In genomic region chr5:32849178-32849577, GRCm38 (mm10) we compare ENCODE assay signal across 25 mouse cellular contexts. TPM values are rescaled to one million over a fixed set of nuclear protein-coding genes. Genes with fewer than 3 reads are reported as not detected.
DNase-seq lines count a peak whose midpoint lies in the region; ATAC-seq lines count a peak whose summit lies in the region.
"Had no signal": no experiment of that assay in that cellular context is flagged by ENCODE, and none has a peak within 500 bp of the region (broad histone marks: within the 10 kb centered on the region; RNA-seq: fewer than 3 reads in every experiment).

No protein-coding gene starts in this region.

- peak; percentile 69 for DNase-seq in c-Kit-positive CD71-positive TER-119-negative erythroid progenitor cells, embryonic 14.5 days (ENCODE audit: low read depth)
- no peak for DNase-seq in hindbrain, embryonic 11.5 days (ENCODE audit: low spot score)
- DNase-seq in adrenal gland, adult (ENCODE audit: inconsistent age in 2 of 2, low spot score in 1 of 2) = no peak
- no peak for DNase-seq in adipocyte (ENCODE audit: low spot score)
- DNase-seq: adrenal gland, adult 8-10 months; adrenal gland, postnatal 36 days; cerebellum, adult 11-12 months; cerebellum, adult 9-10 months; cerebellum, postnatal 25 days; gastrocnemius, postnatal 14 days; heart, adult 2 months; heart, postnatal 14 days had no signal

- H3K27ac ChIP-seq in liver, embryonic 12.5 days = 0 out of 2 replicates have a peak overlapping the region, but pooled peaks have one; percentile 48
- no peak overlapping the region for H3K27ac ChIP-seq in liver, embryonic 16.5 days (ENCODE audit: low read length)
- no peak overlapping the region for H3K27ac ChIP-seq in hindbrain, embryonic 11.5 days (ENCODE audit: low read depth, low read length)
- no peak overlapping the region for H3K27ac ChIP-seq in kidney, embryonic 15.5 days
- H3K27ac ChIP-seq: embryonic facial prominence, embryonic 12.5 days; heart, adult 2 months; heart, embryonic 15.5 days; hindbrain, embryonic 14.5 days had no signal

- WGBS in liver, embryonic 12.5 days (ENCODE audit: insufficient replicate concordance) = 46% methylated on average over 3 of the region's 3 CpGs
- 39% methylated on average over 3 of the region's 3 CpGs for WGBS in liver, embryonic 16.5 days (ENCODE audit: insufficient replicate concordance)
- WGBS in hindbrain, embryonic 11.5 days = 97% methylated on average over 3 of the region's 3 CpGs
- WGBS in kidney, embryonic 15.5 days = 97% methylated on average over 3 of the region's 3 CpGs

- no peak overlapping the region for H3K9ac ChIP-seq in liver, embryonic 12.5 days
- no peak overlapping the region for H3K9ac ChIP-seq in liver, embryonic 16.5 days (ENCODE audit: low read depth, low read length)
- no peak overlapping the region for H3K9ac ChIP-seq in hindbrain, embryonic 11.5 days (ENCODE audit: low read depth, low read length)
- H3K9ac ChIP-seq in kidney, embryonic 15.5 days = no peak overlapping the region
- H3K9ac ChIP-seq: embryonic facial prominence, embryonic 12.5 days; heart, embryonic 15.5 days; hindbrain, embryonic 14.5 days had no signal

- H3K4me3 ChIP-seq in liver, embryonic 12.5 days = no peak overlapping the region
- no peak overlapping the region for H3K4me3 ChIP-seq in liver, embryonic 16.5 days (ENCODE audit: low read depth, low read length)
- H3K4me3 ChIP-seq in hindbrain, embryonic 11.5 days (ENCODE audit: low read depth, low read length) = no peak overlapping the region
- H3K4me3 ChIP-seq in kidney, embryonic 15.5 days (replicated peaks) = no peak overlapping the region
- H3K4me3 ChIP-seq: embryonic facial prominence, embryonic 12.5 days; heart, adult 2 months; heart, embryonic 15.5 days had no signal

- H3K4me1 ChIP-seq in liver, embryonic 12.5 days = peaks cover 44% of the 10 kb centered on the region
- H3K4me1 ChIP-seq in liver, embryonic 16.5 days (ENCODE audit: control insufficient read depth, low read depth, low read length) = peaks cover 28% of the 10 kb centered on the region
- H3K4me1 ChIP-seq in hindbrain, embryonic 11.5 days (replicated peaks; ENCODE audit: control insufficient read depth, insufficient read depth, low read length) = peaks cover 2% of the 10 kb centered on the region; the same call in 1 of the 2 replicates
- H3K4me1 ChIP-seq in kidney, embryonic 15.5 days = peaks cover 27% of the 10 kb centered on the region

- H3K27me3 ChIP-seq in liver, embryonic 12.5 days (replicated peaks) = no peaks in the 10 kb centered on the region
- H3K27me3 ChIP-seq in liver, embryonic 16.5 days (ENCODE audit: control insufficient read depth, insufficient read depth, low read depth, low read length) = no peaks in the 10 kb centered on the region
- no peaks in the 10 kb centered on the region for H3K27me3 ChIP-seq in hindbrain, embryonic 11.5 days (ENCODE audit: control insufficient read depth, insufficient read depth, low read length)
- H3K27me3 ChIP-seq in kidney, embryonic 15.5 days = no peaks in the 10 kb centered on the region
- H3K27me3 ChIP-seq: embryonic facial prominence, embryonic 12.5 days; heart, embryonic 15.5 days; Patski had no signal

- 0 out of 2 replicates have a peak, but pooled peaks cover 2% of the 10 kb centered on the region for H3K9me3 ChIP-seq in liver, embryonic 12.5 days (replicated peaks)
- H3K9me3 ChIP-seq in liver, embryonic 16.5 days (replicated peaks; ENCODE audit: control insufficient read depth, low read length) = no peaks in the 10 kb centered on the region
- H3K9me3 ChIP-seq in hindbrain, embryonic 11.5 days (ENCODE audit: control insufficient read depth, low read length) = no peaks in the 10 kb centered on the region
- no peaks in the 10 kb centered on the region for H3K9me3 ChIP-seq in kidney, embryonic 15.5 days (replicated peaks)
- H3K9me3 ChIP-seq: embryonic facial prominence, embryonic 12.5 days; heart, embryonic 15.5 days had no signal

- peak; percentile 61; the same call in 1 of the 2 replicates for ATAC-seq in liver, embryonic 12.5 days
- ATAC-seq in liver, embryonic 16.5 days (ENCODE audit: low read depth) = peak; percentile 46
- no peak for ATAC-seq in hindbrain, embryonic 11.5 days (ENCODE audit: low FRiP score)
- ATAC-seq in kidney, embryonic 15.5 days (replicated peaks; ENCODE audit: low FRiP score) = no peak
- ATAC-seq: activated CD4-positive, CD25-positive, alpha-beta regulatory T cell, adult 4 months; forebrain, embryonic 16.5 days; Patski had no signal

- H3K4me2 ChIP-seq in liver, embryonic 12.5 days = 0 out of 2 replicates have a peak overlapping the region, but pooled peaks have one; percentile 7
- H3K4me2 ChIP-seq in liver, embryonic 16.5 days (ENCODE audit: low read depth, low read length) = no peak overlapping the region
- H3K4me2 ChIP-seq in hindbrain, embryonic 11.5 days (replicated peaks; ENCODE audit: low read depth, low read length) = no peak overlapping the region
- H3K4me2 ChIP-seq in kidney, embryonic 15.5 days = no peak overlapping the region
- H3K4me2 ChIP-seq: embryonic facial prominence, embryonic 12.5 days; heart, embryonic 11.5 days; heart, embryonic 15.5 days; hindbrain, embryonic 14.5 days had no signal

- peaks cover 66% of the 10 kb centered on the region for H3K36me3 ChIP-seq in liver, embryonic 12.5 days
- H3K36me3 ChIP-seq in liver, embryonic 16.5 days (ENCODE audit: control insufficient read depth, insufficient read depth) = peaks cover 7% of the 10 kb centered on the region; the same call in 1 of the 2 replicates
- H3K36me3 ChIP-seq in hindbrain, embryonic 11.5 days (ENCODE audit: control insufficient read depth, insufficient read depth, low read length) = no peaks in the 10 kb centered on the region
- H3K36me3 ChIP-seq in kidney, embryonic 15.5 days = peaks cover 41% of the 10 kb centered on the region

RNA-seq across cellular contexts. Expression of gene Prr14l, which starts 4.9 kb away (rescaled TPM):
- 15.0 and 15.3 TPM in 2 replicates for polyA plus RNA-seq in liver, embryonic 12.5 days (2016; fragmentation: Nextera tagmentation; extraction: Ambion mirVana)
- polyA plus RNA-seq in liver, embryonic 16.5 days (2015; fragmentation: Nextera tagmentation; extraction: Ambion mirVana) = 6.2 and 8.0 TPM in 2 replicates
- polyA plus RNA-seq in hindbrain, embryonic 11.5 days (2014; fragmentation: Nextera tagmentation; extraction: Ambion mirVana) = 14.7 and 20.0 TPM in 2 replicates
- 17.7 and 19.5 TPM in 2 replicates for polyA plus RNA-seq in kidney, embryonic 15.5 days (2015; fragmentation: Nextera tagmentation; extraction: Ambion mirVana)

RNA-seq across cellular contexts. Expression of gene Depdc5, which starts 14.3 kb away (rescaled TPM):
- polyA plus RNA-seq in liver, embryonic 12.5 days (2016; fragmentation: Nextera tagmentation; extraction: Ambion mirVana) = 14.3 and 14.4 TPM in 2 replicates
- 8.0 and 8.6 TPM in 2 replicates for polyA plus RNA-seq in liver, embryonic 16.5 days (2015; fragmentation: Nextera tagmentation; extraction: Ambion mirVana)
- 28.7 and 34.4 TPM in 2 replicates for polyA plus RNA-seq in hindbrain, embryonic 11.5 days (2014; fragmentation: Nextera tagmentation; extraction: Ambion mirVana)
- 20.5 and 24.0 TPM in 2 replicates for polyA plus RNA-seq in kidney, embryonic 15.5 days (2015; fragmentation: Nextera tagmentation; extraction: Ambion mirVana)

RNA-seq across cellular contexts. Expression of gene Gm20671, which starts 22.3 kb away (rescaled TPM):
- not detected in 2 replicates for polyA plus RNA-seq in liver, embryonic 12.5 days (2016; fragmentation: Nextera tagmentation; extraction: Ambion mirVana)
- not detected in 2 replicates for polyA plus RNA-seq in liver, embryonic 16.5 days (2015; fragmentation: Nextera tagmentation; extraction: Ambion mirVana)
- not detected in 2 replicates for polyA plus RNA-seq in hindbrain, embryonic 11.5 days (2014; fragmentation: Nextera tagmentation; extraction: Ambion mirVana)
- not detected in 2 replicates for polyA plus RNA-seq in kidney, embryonic 15.5 days (2015; fragmentation: Nextera tagmentation; extraction: Ambion mirVana)
- polyA plus RNA-seq: activated CD4-positive, CD25-positive, alpha-beta regulatory T cell, adult 4 months; cortical plate, adult 2 months; embryonic facial prominence, embryonic 12.5 days; forebrain, embryonic 11.5 days; forebrain, embryonic 16.5 days; frontal cortex, adult 2 months; heart, embryonic 11.5 days; heart, embryonic 15.5 days; hindbrain, embryonic 14.5 days; Patski had no signal

Comparison
In these comparisons a context has a peak if more than half of its experiments do, and no peak if none do; other contexts are left out.
1. ATAC-seq: peak in liver, embryonic 12.5 days (single experiment) and liver, embryonic 16.5 days (single experiment); none in hindbrain, embryonic 11.5 days (single experiment) and kidney, embryonic 15.5 days (single experiment).